Mouse (Mus musculus) forebrain, embryonic 14.5 days (tissue): ENCODE results near the gene Pcdh7. TPM values are rescaled to one million over a fixed set of nuclear protein-coding genes. Genes with fewer than 3 reads are reported as not detected.
A peak's percentile ranks its signal among the peaks of the same experiment; 100 is the strongest.

Source experiments
- ATAC-seq: fragments of 200-750 bp; cut with Nextera tagmentation; 2 replicates; pipeline ENCODE4 v1.8.0; 2017; ENCODE audit warnings: mild to moderate bottlenecking, moderate library complexity
- DNase-seq: peaks from one replicate; pipeline ENCODE4 v3.0.0-alpha.2; 2015; ENCODE audit warnings: low spot score
- H3K27ac ChIP-seq: fragments of 300-500 bp; sonication (generic); 2 replicates; pipeline ENCODE4 v1.5.1; 2014; ENCODE audit warnings: low read depth, mild to moderate bottlenecking, control low read depth, low read length, moderate library complexity
- H3K27me3 ChIP-seq: fragments of 300-500 bp; sonication (generic); replicated peaks from 2 replicates; pipeline ENCODE4 v1.6.1; 2014; ENCODE audit warnings: low read length, control low read depth, mixed read lengths; ENCODE audit not compliant: control insufficient read depth, insufficient read depth
- H3K36me3 ChIP-seq: fragments of 300-500 bp; sonication (generic); 2 replicates; pipeline ENCODE4 v1.6.1; 2014; ENCODE audit warnings: low read length, control low read depth; ENCODE audit not compliant: control insufficient read depth, insufficient read depth
- H3K4me1 ChIP-seq: fragments of 300-500 bp; sonication (generic); 2 replicates; pipeline ENCODE4 v1.6.1; 2014; ENCODE audit warnings: antibody characterized with exemption, low read length, control low read depth; ENCODE audit not compliant: control insufficient read depth, insufficient read depth
- H3K4me2 ChIP-seq: fragments of 300-500 bp; sonication (generic); 2 replicates; pipeline ENCODE4 v1.6.1; 2014; ENCODE audit warnings: mild to moderate bottlenecking, control low read depth, low read length
- H3K4me3 ChIP-seq: fragments of 300-500 bp; sonication (generic); 2 replicates; pipeline ENCODE4 v1.5.1; 2014; ENCODE audit warnings: low read depth, low read length, control low read depth
- H3K9ac ChIP-seq: fragments of 300-500 bp; sonication (generic); 2 replicates; pipeline ENCODE4 v1.6.1; 2014; ENCODE audit warnings: mild to moderate bottlenecking, low read length, control low read depth, moderate library complexity
- H3K9me3 ChIP-seq: fragments of 300-500 bp; sonication (generic); replicated peaks from 2 replicates; pipeline ENCODE4 v1.6.1; 2016; ENCODE audit warnings: low read length, control low read depth, mixed read lengths; ENCODE audit not compliant: control insufficient read depth
- WGBS: fragments of 180-500 bp; shearing (Covaris S2); extraction: QIAGEN DNeasy Blood & Tissue Kit; methylation state at CpG from one replicate; pipeline ENCODE4 v1.1.7; 2014; 5-methylcytosine and 5-hydroxymethylcytosine counted together
- polyA plus RNA-seq: library from polyadenylated mRNA; unstranded; fragments of >200 nt; fragmentation: Nextera tagmentation; extraction: Ambion mirVana; gene quantifications from 2 replicates; pipeline ENCODE4 v1.2.1, GENCODE M21; 2014

The Pcdh7 gene
- polyA plus RNA-seq, 1 experiment from 2014 or later, result 8.3 TPM

DNA sequence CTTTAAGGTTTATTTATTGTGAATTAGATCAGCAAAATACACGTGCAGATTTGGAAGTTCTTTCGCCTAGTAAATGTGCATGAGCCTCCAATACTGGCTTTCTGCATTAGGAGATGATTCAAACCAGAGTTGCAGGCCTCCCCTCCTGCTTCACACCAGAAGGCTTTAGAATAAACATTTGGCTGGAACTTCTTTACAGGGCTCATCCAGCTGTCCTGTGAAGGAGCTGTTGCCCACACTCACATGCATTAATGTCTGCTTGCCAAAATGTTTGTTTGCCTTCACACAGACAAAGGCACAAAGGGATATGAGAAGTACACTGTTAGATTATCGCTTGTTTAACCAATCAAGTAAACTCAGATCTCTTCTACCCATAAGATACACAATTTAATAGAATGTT, 129.7 kb downstream of the Pcdh7 start:
- no peaks in the 10 kb centered on the region for H3K27me3 ChIP-seq
- no peak overlapping the region for H3K4me2 ChIP-seq
- H3K4me1 ChIP-seq, result no peaks in the 10 kb centered on the region
- H3K36me3 ChIP-seq, result no peaks in the 10 kb centered on the region
- no peak overlapping the region for H3K27ac ChIP-seq
- DNase-seq (peak; percentile 80), ATAC-seq (peak; percentile 85; the same call in 1 of the 2 replicates)
- no peak overlapping the region for H3K4me3 ChIP-seq
- H3K9ac ChIP-seq, result no peak overlapping the region
- 62% methylated on average over 3 of the region's 3 CpGs for WGBS
- H3K9me3 ChIP-seq, result no peaks in the 10 kb centered on the region

- H3K4me2 ChIP-seq, result no peak overlapping the region
- H3K27me3 ChIP-seq, result no peaks in the 10 kb centered on the region
- no peak overlapping the region for H3K27ac ChIP-seq
- H3K36me3 ChIP-seq, result no peaks in the 10 kb centered on the region
- no peak overlapping the region for H3K9ac ChIP-seq
- H3K4me1 ChIP-seq, result no peaks in the 10 kb centered on the region
- H3K9me3 ChIP-seq, result no peaks in the 10 kb centered on the region
- ATAC-seq (no peak), DNase-seq (no peak)
- WGBS, result 91% methylated on average over 2 of the region's 2 CpGs
- H3K4me3 ChIP-seq, result no peak overlapping the region
Observed at GRCm38 (mm10) chr5:57850111-57850510, 132.3 kb downstream of the Pcdh7 start.

DNA sequence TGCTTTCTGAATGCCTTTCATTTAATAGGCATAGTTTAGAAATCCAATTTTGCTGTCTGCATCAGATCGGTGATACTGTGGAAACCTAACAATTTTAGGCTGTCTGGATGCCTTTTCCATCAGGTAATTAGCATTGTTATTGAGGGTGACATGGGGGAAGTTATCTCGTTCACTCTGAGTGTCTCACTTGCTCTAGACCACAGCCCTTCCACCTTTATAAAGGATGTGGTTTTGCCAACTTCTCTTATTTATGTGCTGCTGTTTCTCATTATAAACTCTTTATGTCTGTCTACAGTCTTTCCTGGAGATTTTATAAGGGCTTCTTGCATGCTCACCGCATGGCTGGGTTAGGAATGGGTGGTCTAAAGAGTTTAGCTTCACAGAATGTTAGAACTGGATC, 139.5 kb downstream of the Pcdh7 start:
- DNase-seq (no peak), ATAC-seq (no peak)
- Histone ChIP-seq H3K27ac (no peak overlapping the region), H3K4me2 (no peak overlapping the region), H3K9ac (no peak overlapping the region), H3K9me3 (no peaks in the 10 kb centered on the region), H3K4me1 (no peaks in the 10 kb centered on the region), H3K36me3 (no peaks in the 10 kb centered on the region), H3K4me3 (no peak overlapping the region), H3K27me3 (no peaks in the 10 kb centered on the region)
- 70% methylated on average over 3 of the region's 3 CpGs for WGBS

DNA sequence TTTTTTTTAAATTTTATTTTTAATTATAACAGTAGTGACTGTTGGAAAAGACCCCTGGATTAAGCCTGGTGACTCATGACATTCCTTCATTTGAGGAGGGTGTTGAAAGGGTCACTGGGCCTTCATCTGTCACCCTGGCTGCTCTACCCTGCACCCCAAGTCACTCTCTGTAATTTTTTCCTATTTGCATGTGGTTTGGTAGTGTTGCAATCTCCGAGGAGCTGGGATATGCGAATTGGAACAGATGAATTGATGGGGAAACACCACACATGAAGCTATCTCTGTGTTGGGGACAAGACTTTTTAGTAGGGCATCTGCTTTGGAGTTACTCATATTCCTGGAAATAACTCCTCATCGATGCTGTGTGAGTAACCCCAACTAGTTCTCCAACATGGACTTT, 146.5 kb downstream of the Pcdh7 start:
- no peaks in the 10 kb centered on the region for H3K9me3 ChIP-seq
- H3K9ac ChIP-seq, result no peak overlapping the region
- DNase-seq (no peak), ATAC-seq (no peak)
- no peaks in the 10 kb centered on the region for H3K36me3 ChIP-seq
- H3K27me3 ChIP-seq, result no peaks in the 10 kb centered on the region
- H3K4me1 ChIP-seq, result no peaks in the 10 kb centered on the region
- no peak overlapping the region for H3K4me3 ChIP-seq
- 91% methylated on average over 3 of the region's 3 CpGs for WGBS
- no peak overlapping the region for H3K4me2 ChIP-seq
- no peak overlapping the region for H3K27ac ChIP-seq

DNA sequence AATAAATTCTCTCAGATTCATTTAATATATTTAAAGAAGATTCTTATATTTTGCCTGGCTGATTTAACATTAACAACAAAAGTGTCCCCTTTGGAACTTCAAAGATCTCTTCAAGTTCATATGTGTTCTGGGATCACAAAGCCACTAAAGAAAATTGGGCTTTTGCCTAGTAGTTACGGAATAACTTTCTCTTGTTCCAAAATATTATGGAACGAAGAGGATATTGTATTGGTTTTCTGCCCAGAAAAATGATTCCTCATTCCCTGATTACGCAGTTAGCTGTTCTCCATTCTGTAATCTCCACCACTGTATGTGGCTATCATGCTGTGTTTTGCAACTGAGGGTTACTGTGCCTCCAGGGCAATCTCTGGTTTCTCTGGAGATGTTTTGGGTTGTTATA, 147.5 kb downstream of the Pcdh7 start:
- ATAC-seq, result no peak
- Histone ChIP-seq H3K9ac (no peak overlapping the region), H3K4me2 (no peak overlapping the region), H3K4me1 (no peaks in the 10 kb centered on the region), H3K4me3 (no peak overlapping the region), H3K9me3 (no peaks in the 10 kb centered on the region), H3K27me3 (no peaks in the 10 kb centered on the region), H3K36me3 (no peaks in the 10 kb centered on the region), H3K27ac (no peak overlapping the region)
- WGBS, result 85% methylated on average over 3 of the region's 3 CpGs
- DNase-seq, result no peak

DNA sequence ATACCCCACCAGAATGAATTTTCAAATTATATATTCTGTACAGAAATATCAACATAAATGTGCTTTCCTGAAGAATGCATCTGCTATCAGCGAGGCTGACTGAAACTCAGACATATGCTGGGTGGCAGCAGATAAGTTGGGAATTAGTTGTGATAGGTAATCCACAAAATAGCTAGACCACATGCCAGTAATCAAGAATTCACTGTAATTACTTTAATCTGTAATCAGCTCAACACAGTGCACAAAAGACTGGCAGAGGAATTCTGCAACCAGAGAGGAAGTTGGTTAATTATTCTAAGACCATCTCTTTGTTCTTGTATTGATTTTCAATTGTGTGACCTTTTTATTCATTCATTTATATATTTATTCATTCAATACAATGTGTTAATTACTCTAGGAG, 148.3 kb downstream of the Pcdh7 start:
- Histone ChIP-seq H3K27ac (no peak overlapping the region), H3K4me2 (no peak overlapping the region), H3K9me3 (no peaks in the 10 kb centered on the region), H3K9ac (no peak overlapping the region), H3K27me3 (no peaks in the 10 kb centered on the region), H3K36me3 (no peaks in the 10 kb centered on the region), H3K4me3 (no peak overlapping the region), H3K4me1 (no peaks in the 10 kb centered on the region)
- WGBS, result 37% methylated on average over 1 of the region's 1 CpGs
- ATAC-seq, result peak; percentile 67; the same call in 1 of the 2 replicates
- DNase-seq, result peak; percentile 27

GRCm38 (mm10) chr5:57867906-57868305, 150.1 kb downstream of the Pcdh7 start:
- Histone ChIP-seq H3K27me3 (no peaks in the 10 kb centered on the region), H3K9ac (no peak overlapping the region), H3K4me2 (no peak overlapping the region), H3K27ac (no peak overlapping the region), H3K36me3 (no peaks in the 10 kb centered on the region), H3K4me3 (no peak overlapping the region), H3K9me3 (no peaks in the 10 kb centered on the region), H3K4me1 (no peaks in the 10 kb centered on the region)
- DNase-seq (no peak), ATAC-seq (no peak)
- WGBS, result 71% methylated on average over 2 of the region's 2 CpGs

DNA sequence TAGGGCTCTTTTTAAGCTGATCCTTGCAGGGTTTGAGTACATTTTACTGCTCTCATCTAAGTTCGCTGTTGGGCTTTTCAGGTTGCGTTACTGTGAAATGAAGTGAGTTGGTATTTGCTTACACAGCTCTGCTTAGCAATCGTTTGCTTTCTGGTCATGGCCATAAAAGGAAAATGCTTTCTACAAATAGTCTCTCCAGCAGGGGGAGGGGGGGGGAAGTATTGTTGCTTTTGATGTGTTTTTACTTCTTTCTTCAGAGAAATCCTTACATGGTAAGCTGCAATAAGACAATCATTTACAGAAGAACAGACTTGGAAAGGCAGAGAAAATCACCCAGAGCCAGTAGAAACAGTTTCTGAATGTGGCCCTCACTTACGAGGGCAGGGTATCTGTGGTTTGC, 150.9 kb downstream of the Pcdh7 start:
- Histone ChIP-seq H3K9me3 (no peaks in the 10 kb centered on the region), H3K4me1 (no peaks in the 10 kb centered on the region), H3K9ac (no peak overlapping the region), H3K4me3 (no peak overlapping the region), H3K27ac (no peak overlapping the region), H3K27me3 (no peaks in the 10 kb centered on the region), H3K36me3 (no peaks in the 10 kb centered on the region), H3K4me2 (no peak overlapping the region)
- 47% methylated on average over 4 of the region's 4 CpGs for WGBS
- ATAC-seq (no peak), DNase-seq (no peak)

- 60% methylated on average over 1 of the region's 1 CpGs for WGBS
- H3K4me2 ChIP-seq, result no peak overlapping the region
- no peaks in the 10 kb centered on the region for H3K27me3 ChIP-seq
- H3K4me3 ChIP-seq, result no peak overlapping the region
- no peaks in the 10 kb centered on the region for H3K9me3 ChIP-seq
- H3K36me3 ChIP-seq, result no peaks in the 10 kb centered on the region
- DNase-seq (no peak), ATAC-seq (no peak)
- H3K27ac ChIP-seq, result no peak overlapping the region
- no peak overlapping the region for H3K9ac ChIP-seq
- no peaks in the 10 kb centered on the region for H3K4me1 ChIP-seq
Observed at GRCm38 (mm10) chr5:57870727-57871126, 153.0 kb downstream of the Pcdh7 start.

DNA sequence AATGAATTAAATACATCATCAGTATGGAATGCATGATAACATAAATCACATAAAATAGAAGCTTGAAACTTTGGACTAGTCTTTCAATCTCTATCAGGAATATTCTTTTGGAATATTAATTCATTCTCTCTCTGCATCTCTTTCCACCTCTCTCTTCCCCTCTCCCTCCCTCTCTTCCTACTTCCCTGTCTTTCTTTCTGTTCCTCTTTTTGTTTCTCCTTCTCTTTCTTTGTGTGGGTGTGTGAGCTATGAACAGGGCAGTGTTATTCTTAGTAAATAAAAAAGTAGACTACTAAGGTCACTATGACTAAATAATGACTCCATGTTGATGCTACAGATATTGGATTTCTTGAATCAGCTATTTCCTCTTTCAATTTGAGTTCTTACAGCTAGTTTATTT, 167.2 kb downstream of the Pcdh7 start:
- Histone ChIP-seq H3K4me1 (no peaks in the 10 kb centered on the region), H3K4me2 (no peak overlapping the region), H3K9me3 (no peaks in the 10 kb centered on the region), H3K27ac (no peak overlapping the region), H3K36me3 (no peaks in the 10 kb centered on the region), H3K4me3 (no peak overlapping the region), H3K9ac (no peak overlapping the region), H3K27me3 (no peaks in the 10 kb centered on the region)
- DNase-seq (no peak), ATAC-seq (no peak)
